Comparison of ENCODE assay signal across 8 mouse cellular contexts in the genomic region with DNA sequence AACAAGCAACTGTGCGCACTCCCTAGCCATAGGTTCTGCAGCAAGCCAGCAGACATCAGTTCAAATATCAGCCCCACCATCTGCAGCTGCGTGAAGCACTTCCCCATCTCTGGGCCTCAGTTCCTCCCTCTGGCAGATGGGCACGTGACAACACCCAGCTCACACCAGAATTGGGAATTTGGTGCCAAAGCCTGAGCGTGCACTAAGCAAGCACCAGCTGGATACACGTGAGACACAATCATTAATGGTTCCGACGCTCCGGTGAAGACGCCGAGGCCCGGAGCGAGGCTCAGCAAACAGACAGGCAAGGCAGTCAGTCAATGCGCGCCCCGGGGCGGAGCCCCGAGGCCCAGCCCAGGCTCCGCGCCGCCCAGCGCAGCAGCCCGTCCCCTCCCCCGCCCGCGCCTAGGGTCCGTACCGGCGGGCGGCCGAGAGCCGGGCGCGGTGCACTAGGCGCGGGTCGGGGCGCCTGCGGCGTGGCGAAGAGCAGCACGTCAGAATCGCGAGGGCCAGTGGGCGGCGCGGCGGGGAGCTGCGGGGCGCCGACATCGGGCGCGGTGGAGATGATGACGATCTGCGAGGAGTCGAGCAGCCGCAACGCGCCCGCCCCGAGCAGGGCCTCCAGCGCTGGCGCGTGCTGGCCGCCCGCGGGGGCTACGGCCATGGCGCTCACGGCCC. TPM values are rescaled to one million over a fixed set of nuclear protein-coding genes. Genes with fewer than 3 reads are reported as not detected.
DNase-seq lines count a peak whose midpoint lies in the region; ATAC-seq lines count a peak whose summit lies in the region.

No protein-coding gene starts in this region.

- peak; percentile 75 for ATAC-seq in forebrain, embryonic 13.5 days
- ATAC-seq in hindbrain, embryonic 15.5 days (ENCODE audit: low FRiP score, low read depth): peak; percentile 51
- peak; percentile 54 for ATAC-seq in limb, embryonic 15.5 days (ENCODE audit: insufficient number of reproducible peaks, low FRiP score, low TSS enrichment, low read depth)
- ATAC-seq in midbrain, embryonic 16.5 days: peak; percentile 47
- peak; percentile 83 for ATAC-seq in stomach, embryonic 16.5 days (ENCODE audit: insufficient read depth, low FRiP score)

- H3K36me3 ChIP-seq in forebrain, embryonic 13.5 days (ENCODE audit: poor library complexity, severe bottlenecking): peaks cover 6% of the 10 kb centered on the region
- H3K36me3 ChIP-seq in hindbrain, embryonic 15.5 days: no peaks in the 10 kb centered on the region
- H3K36me3 ChIP-seq in limb, embryonic 15.5 days: 0 out of 2 replicates have a peak, but pooled peaks cover 4% of the 10 kb centered on the region
- H3K36me3 ChIP-seq in midbrain, embryonic 16.5 days (ENCODE audit: control insufficient read depth, insufficient read depth, low read length): no peaks in the 10 kb centered on the region
- H3K36me3 ChIP-seq in stomach, embryonic 16.5 days (ENCODE audit: control insufficient read depth, insufficient read depth, low read length): 0 out of 2 replicates have a peak, but pooled peaks cover under 1% of the 10 kb centered on the region

- H3K9me3 ChIP-seq in forebrain, embryonic 13.5 days (replicated peaks): no peaks in the 10 kb centered on the region
- H3K9me3 ChIP-seq in hindbrain, embryonic 15.5 days: no peaks in the 10 kb centered on the region
- H3K9me3 ChIP-seq in limb, embryonic 15.5 days: no peaks in the 10 kb centered on the region
- H3K9me3 ChIP-seq in midbrain, embryonic 16.5 days (replicated peaks; ENCODE audit: control insufficient read depth, low read length, poor library complexity, severe bottlenecking): no peaks in the 10 kb centered on the region
- H3K9me3 ChIP-seq in stomach, embryonic 16.5 days (replicated peaks; ENCODE audit: control insufficient read depth, low read length): no peaks in the 10 kb centered on the region

- H3K4me3 ChIP-seq in forebrain, embryonic 13.5 days: peak overlapping the region; percentile 83
- peak overlapping the region; percentile 72 for H3K4me3 ChIP-seq in hindbrain, embryonic 15.5 days
- H3K4me3 ChIP-seq in limb, embryonic 15.5 days: peak overlapping the region; percentile 78
- peak overlapping the region; percentile 71 for H3K4me3 ChIP-seq in midbrain, embryonic 16.5 days (ENCODE audit: low read depth, low read length)
- peak overlapping the region; percentile 75 for H3K4me3 ChIP-seq in stomach, embryonic 16.5 days (replicated peaks; ENCODE audit: low read length)

- no peaks in the 10 kb centered on the region for H3K27me3 ChIP-seq in forebrain, embryonic 13.5 days
- no peaks in the 10 kb centered on the region for H3K27me3 ChIP-seq in hindbrain, embryonic 15.5 days
- no peaks in the 10 kb centered on the region for H3K27me3 ChIP-seq in limb, embryonic 15.5 days
- no peaks in the 10 kb centered on the region for H3K27me3 ChIP-seq in midbrain, embryonic 16.5 days (ENCODE audit: control insufficient read depth, insufficient read depth, low read depth, low read length)
- H3K27me3 ChIP-seq in stomach, embryonic 16.5 days (ENCODE audit: control insufficient read depth, insufficient read depth, low read length): no peaks in the 10 kb centered on the region

- H3K4me2 ChIP-seq in forebrain, embryonic 13.5 days: peak overlapping the region; percentile 80
- peak overlapping the region; percentile 94 for H3K4me2 ChIP-seq in hindbrain, embryonic 15.5 days
- H3K4me2 ChIP-seq in limb, embryonic 15.5 days: peak overlapping the region; percentile 80
- H3K4me2 ChIP-seq in midbrain, embryonic 16.5 days (ENCODE audit: low read length): peak overlapping the region; percentile 98
- peak overlapping the region; percentile 76 for H3K4me2 ChIP-seq in stomach, embryonic 16.5 days (ENCODE audit: low read depth, low read length)

- peaks cover 54% of the 10 kb centered on the region for H3K4me1 ChIP-seq in forebrain, embryonic 13.5 days
- H3K4me1 ChIP-seq in hindbrain, embryonic 15.5 days (replicated peaks): peaks cover 19% of the 10 kb centered on the region
- peaks cover 63% of the 10 kb centered on the region for H3K4me1 ChIP-seq in limb, embryonic 15.5 days
- peaks cover 10% of the 10 kb centered on the region; the same call in 1 of the 2 replicates for H3K4me1 ChIP-seq in midbrain, embryonic 16.5 days (ENCODE audit: control insufficient read depth, insufficient read depth, low read length)
- peaks cover 42% of the 10 kb centered on the region for H3K4me1 ChIP-seq in stomach, embryonic 16.5 days (ENCODE audit: control insufficient read depth, insufficient read depth, low read length)

- WGBS in forebrain, embryonic 13.5 days: under 1% methylated on average over 58 of the region's 70 CpGs
- under 1% methylated on average over 50 of the region's 70 CpGs for WGBS in hindbrain, embryonic 15.5 days
- under 1% methylated on average over 67 of the region's 70 CpGs for WGBS in limb, embryonic 15.5 days
- WGBS in midbrain, embryonic 16.5 days: under 1% methylated on average over 56 of the region's 70 CpGs
- WGBS in stomach, embryonic 16.5 days: under 1% methylated on average over 66 of the region's 70 CpGs

- peak overlapping the region; percentile 79 for H3K9ac ChIP-seq in forebrain, embryonic 13.5 days
- peak overlapping the region; percentile 49 for H3K9ac ChIP-seq in hindbrain, embryonic 15.5 days
- H3K9ac ChIP-seq in limb, embryonic 15.5 days: peak overlapping the region; percentile 55
- peak overlapping the region; percentile 56 for H3K9ac ChIP-seq in midbrain, embryonic 16.5 days (ENCODE audit: low read depth, low read length)
- peak overlapping the region; percentile 75 for H3K9ac ChIP-seq in stomach, embryonic 16.5 days (ENCODE audit: low read length)

- H3K27ac ChIP-seq in forebrain, embryonic 13.5 days: peak overlapping the region; percentile 90
- H3K27ac ChIP-seq in hindbrain, embryonic 15.5 days (replicated peaks): peak overlapping the region; percentile 66
- peak overlapping the region; percentile 85 for H3K27ac ChIP-seq in limb, embryonic 15.5 days
- H3K27ac ChIP-seq in midbrain, embryonic 16.5 days (ENCODE audit: low read length): peak overlapping the region; percentile 13; the same call in 1 of the 2 replicates
- H3K27ac ChIP-seq in stomach, embryonic 16.5 days (ENCODE audit: low read length): peak overlapping the region; percentile 88

- DNase-seq in cerebellum, postnatal 14 days: peak; percentile 58 to 59
- no peak for DNase-seq in cerebellum, adult 11 months
- peak; percentile 86 for DNase-seq in adrenal gland, postnatal 14 days

RNA-seq across cellular contexts. Expression of a gene that starts 0.5 kb away (rescaled TPM):
- 12.1 and 12.2 TPM in 2 replicates for total RNA-seq in adrenal gland, postnatal 14 days (2021)
- polyA plus RNA-seq in forebrain, embryonic 13.5 days (2015; fragmentation: Nextera tagmentation; extraction: Ambion mirVana): 20.8 and 22.8 TPM in 2 replicates
- polyA plus RNA-seq in hindbrain, embryonic 15.5 days (2015; fragmentation: Nextera tagmentation; extraction: Ambion mirVana): 8.4 and 8.6 TPM in 2 replicates
- polyA plus RNA-seq in limb, embryonic 15.5 days (2015; fragmentation: Nextera tagmentation; extraction: Ambion mirVana): 18.3 and 23.1 TPM in 2 replicates
- 3.2 and 4.2 TPM in 2 replicates for polyA plus RNA-seq in midbrain, embryonic 16.5 days (2015; fragmentation: Nextera tagmentation; extraction: Ambion mirVana)
- 8.1 and 9.3 TPM in 2 replicates for polyA plus RNA-seq in stomach, embryonic 16.5 days (2015; fragmentation: Nextera tagmentation; extraction: Ambion mirVana)

RNA-seq across cellular contexts. Expression of a gene that starts 10.5 kb away (rescaled TPM):
- 2.3 and 3.9 TPM in 2 replicates for total RNA-seq in adrenal gland, postnatal 14 days (2021)
- 19.8 and 25.4 TPM in 2 replicates for polyA plus RNA-seq in forebrain, embryonic 13.5 days (2015; fragmentation: Nextera tagmentation; extraction: Ambion mirVana)
- 20.3 and 21.4 TPM in 2 replicates for polyA plus RNA-seq in hindbrain, embryonic 15.5 days (2015; fragmentation: Nextera tagmentation; extraction: Ambion mirVana)
- polyA plus RNA-seq in limb, embryonic 15.5 days (2015; fragmentation: Nextera tagmentation; extraction: Ambion mirVana): 3.7 and 4.0 TPM in 2 replicates
- polyA plus RNA-seq in midbrain, embryonic 16.5 days (2015; fragmentation: Nextera tagmentation; extraction: Ambion mirVana): 18.5 and 19.9 TPM in 2 replicates
- polyA plus RNA-seq in stomach, embryonic 16.5 days (2015; fragmentation: Nextera tagmentation; extraction: Ambion mirVana): 1.4 and 1.7 TPM in 2 replicates

RNA-seq across cellular contexts. Expression of a gene that starts 17.6 kb away (rescaled TPM):
- total RNA-seq in adrenal gland, postnatal 14 days (2021): not detected in 2 replicates
- polyA plus RNA-seq in forebrain, embryonic 13.5 days (2015; fragmentation: Nextera tagmentation; extraction: Ambion mirVana): 0.49 and 0.68 TPM in 2 replicates
- 0.52 and 0.76 TPM in 2 replicates for polyA plus RNA-seq in hindbrain, embryonic 15.5 days (2015; fragmentation: Nextera tagmentation; extraction: Ambion mirVana)
- polyA plus RNA-seq in limb, embryonic 15.5 days (2015; fragmentation: Nextera tagmentation; extraction: Ambion mirVana): 0.19 and 0.37 TPM in 2 replicates
- 0.19 and 0.44 TPM in 2 replicates for polyA plus RNA-seq in midbrain, embryonic 16.5 days (2015; fragmentation: Nextera tagmentation; extraction: Ambion mirVana)
- 0.14 TPM in 1 of 2 replicates, not detected in the other for polyA plus RNA-seq in stomach, embryonic 16.5 days (2015; fragmentation: Nextera tagmentation; extraction: Ambion mirVana)

RNA-seq across cellular contexts. Expression of a gene that starts 22.3 kb away (rescaled TPM):
- 0.56 TPM in 1 of 2 replicates, not detected in the other for total RNA-seq in adrenal gland, postnatal 14 days (2021)
- 1.4 TPM in 2 replicates for polyA plus RNA-seq in forebrain, embryonic 13.5 days (2015; fragmentation: Nextera tagmentation; extraction: Ambion mirVana)
- polyA plus RNA-seq in hindbrain, embryonic 15.5 days (2015; fragmentation: Nextera tagmentation; extraction: Ambion mirVana): 1.7 and 2.7 TPM in 2 replicates
- 0.67 and 0.71 TPM in 2 replicates for polyA plus RNA-seq in limb, embryonic 15.5 days (2015; fragmentation: Nextera tagmentation; extraction: Ambion mirVana)
- polyA plus RNA-seq in midbrain, embryonic 16.5 days (2015; fragmentation: Nextera tagmentation; extraction: Ambion mirVana): 1.9 and 2.3 TPM in 2 replicates
- 0.59 and 1.6 TPM in 2 replicates for polyA plus RNA-seq in stomach, embryonic 16.5 days (2015; fragmentation: Nextera tagmentation; extraction: Ambion mirVana)

RNA-seq across cellular contexts. Expression of a gene that starts 34.3 kb away (rescaled TPM):
- total RNA-seq in adrenal gland, postnatal 14 days (2021): 41.9 and 44.4 TPM in 2 replicates
- 10.7 and 13.0 TPM in 2 replicates for polyA plus RNA-seq in forebrain, embryonic 13.5 days (2015; fragmentation: Nextera tagmentation; extraction: Ambion mirVana)
- 16.9 and 18.6 TPM in 2 replicates for polyA plus RNA-seq in hindbrain, embryonic 15.5 days (2015; fragmentation: Nextera tagmentation; extraction: Ambion mirVana)
- 30.8 and 32.3 TPM in 2 replicates for polyA plus RNA-seq in limb, embryonic 15.5 days (2015; fragmentation: Nextera tagmentation; extraction: Ambion mirVana)
- polyA plus RNA-seq in midbrain, embryonic 16.5 days (2015; fragmentation: Nextera tagmentation; extraction: Ambion mirVana): 14.1 and 15.9 TPM in 2 replicates
- polyA plus RNA-seq in stomach, embryonic 16.5 days (2015; fragmentation: Nextera tagmentation; extraction: Ambion mirVana): 32.4 and 35.1 TPM in 2 replicates

Comparison
In these comparisons a context has a peak if more than half of its experiments do, and no peak if none do; other contexts are left out.
1. H3K27ac ChIP-seq: peak in every context shown above with its lines; median percentile 90 in forebrain, embryonic 13.5 days; 88 in stomach, embryonic 16.5 days; 85 in limb, embryonic 15.5 days; 66 in hindbrain, embryonic 15.5 days; 13 in midbrain, embryonic 16.5 days.